Mouse (Mus musculus) liver, embryonic 15.5 days (tissue): ENCODE results near the gene Mfsd10. TPM values are rescaled to one million over a fixed set of nuclear protein-coding genes. Genes with fewer than 3 reads are reported as not detected.

Source experiments
- ATAC-seq: fragments of 200-750 bp; cut with Nextera tagmentation; 2 replicates; pipeline ENCODE4 v1.8.0; 2017; ENCODE audit warnings: moderate number of reproducible peaks, mild to moderate bottlenecking, moderate library complexity; ENCODE audit not compliant: insufficient read depth
- H3K27ac ChIP-seq: fragments of 300-500 bp; sonication (generic); replicated peaks from 2 replicates; pipeline ENCODE4 v1.5.1; 2015; ENCODE audit warnings: mild to moderate bottlenecking, inconsistent platforms
- H3K27me3 ChIP-seq: fragments of 300-500 bp; sonication (generic); 2 replicates; pipeline ENCODE4 v1.6.1; 2015; ENCODE audit warnings: mild to moderate bottlenecking, inconsistent platforms
- H3K36me3 ChIP-seq: fragments of 300-500 bp; sonication (generic); replicated peaks from 2 replicates; pipeline ENCODE4 v1.6.1; 2015; ENCODE audit warnings: moderate library complexity, mild to moderate bottlenecking, inconsistent platforms
- H3K4me1 ChIP-seq: fragments of 300-500 bp; sonication (generic); replicated peaks from 2 replicates; pipeline ENCODE4 v1.6.1; 2015; ENCODE audit warnings: inconsistent platforms
- H3K4me2 ChIP-seq: fragments of 300-500 bp; sonication (generic); 2 replicates; pipeline ENCODE4 v1.6.1; 2015; ENCODE audit warnings: moderate library complexity, mild to moderate bottlenecking, inconsistent platforms
- H3K4me3 ChIP-seq: fragments of 300-500 bp; sonication (generic); replicated peaks from 2 replicates; pipeline ENCODE4 v1.5.1; 2015; ENCODE audit warnings: mild to moderate bottlenecking, inconsistent platforms
- H3K9ac ChIP-seq: fragments of 300-500 bp; sonication (generic); 2 replicates; pipeline ENCODE4 v1.6.1; 2015; ENCODE audit warnings: moderate library complexity, mild to moderate bottlenecking, inconsistent platforms
- H3K9me3 ChIP-seq: fragments of 300-500 bp; sonication (generic); replicated peaks from 2 replicates; pipeline ENCODE4 v1.6.1; 2016; ENCODE audit warnings: inconsistent platforms
- WGBS: fragments of 180-500 bp; shearing (Covaris S2); methylation state at CpG from one replicate; pipeline ENCODE4 v1.1.7; 2015; ENCODE audit warnings: mixed read lengths; ENCODE audit not compliant: insufficient replicate concordance; 5-methylcytosine and 5-hydroxymethylcytosine counted together
- polyA plus RNA-seq: library from polyadenylated mRNA; unstranded; fragments of >200 nt; fragmentation: Nextera tagmentation; extraction: Ambion mirVana; gene quantifications from 2 replicates; pipeline ENCODE4 v1.2.1, GENCODE M21; 2015

Gene Mfsd10
- polyA plus RNA-seq = 50.6 and 51.1 TPM in 2 replicates

GRCm38 (mm10) chr5:34636481-34637287, at the start of gene Mfsd10:
Gene Mfsd10, minus strand, starts transcription at chr5:34637212.
- H3K4me2 ChIP-seq = peak within 1 kb of the TSS; percentile 99
- under 1% methylated on average over 48 of the region's 48 CpGs for WGBS
- peaks cover 58% of the 10 kb centered on the region for H3K4me1 ChIP-seq
- peak within 1 kb of the TSS; percentile 73 for H3K4me3 ChIP-seq
- H3K36me3 ChIP-seq = peaks cover 80% of the 10 kb centered on the region
- peak; percentile 81 for ATAC-seq
- peak within 1 kb of the TSS; percentile 87 for H3K27ac ChIP-seq
- H3K27me3 ChIP-seq = no peaks in the 10 kb centered on the region
- H3K9me3 ChIP-seq = no peaks in the 10 kb centered on the region
- H3K9ac ChIP-seq = peak within 1 kb of the TSS; percentile 77

- Histone ChIP-seq H3K4me3 (no peak overlapping the region), H3K4me2 (no peak overlapping the region), H3K4me1 (no peaks in the 10 kb centered on the region), H3K9me3 (no peaks in the 10 kb centered on the region), H3K36me3 (no peaks in the 10 kb centered on the region), H3K9ac (no peak overlapping the region), H3K27me3 (no peaks in the 10 kb centered on the region), H3K27ac (no peak overlapping the region)
- WGBS = 69% methylated on average over 4 of the region's 4 CpGs
- ATAC-seq = no peak
These were observed 33.3 kb upstream of the Mfsd10 start for GRCm38 (mm10) chr5:34670280-34670679.

- no peak for ATAC-seq
- 73% methylated on average over 2 of the region's 2 CpGs for WGBS
- no peaks in the 10 kb centered on the region for H3K36me3 ChIP-seq
These were observed 32.5 kb upstream of the Mfsd10 start for GRCm38 (mm10) chr5:34669493-34669892.

GRCm38 (mm10) chr5:34663231-34663630, 26.2 kb upstream of the Mfsd10 start:
- no peak overlapping the region for H3K9ac ChIP-seq
- no peaks in the 10 kb centered on the region for H3K27me3 ChIP-seq
- H3K36me3 ChIP-seq = 0 out of 2 replicates have a peak, but pooled peaks cover under 1% of the 10 kb centered on the region
- peaks cover 25% of the 10 kb centered on the region for H3K4me1 ChIP-seq
- H3K27ac ChIP-seq = no peak overlapping the region
- H3K4me2 ChIP-seq = no peak overlapping the region
- no peaks in the 10 kb centered on the region for H3K9me3 ChIP-seq
- ATAC-seq = no peak
- no peak overlapping the region for H3K4me3 ChIP-seq
- WGBS = 77% methylated on average over 2 of the region's 2 CpGs

More at GRCm38 (mm10) chr5:34669493-34669892, 32.5 kb upstream of the Mfsd10 start:
- H3K4me3 ChIP-seq = no peak overlapping the region
- H3K9ac ChIP-seq = no peak overlapping the region
- H3K4me1 ChIP-seq = no peaks in the 10 kb centered on the region
- no peak overlapping the region for H3K27ac ChIP-seq
- H3K9me3 ChIP-seq = no peaks in the 10 kb centered on the region
- H3K27me3 ChIP-seq = no peaks in the 10 kb centered on the region
- no peak overlapping the region for H3K4me2 ChIP-seq

GRCm38 (mm10) chr5:34661909-34662308, 24.9 kb upstream of the Mfsd10 start:
- 70% methylated on average over 4 of the region's 4 CpGs for WGBS
- H3K9ac ChIP-seq = no peak overlapping the region
- H3K4me2 ChIP-seq = peak overlapping the region; percentile 91; the same call in 1 of the 2 replicates
- peaks cover 32% of the 10 kb centered on the region for H3K4me1 ChIP-seq
- H3K4me3 ChIP-seq = no peak overlapping the region
- H3K27ac ChIP-seq = no peak overlapping the region
- no peak for ATAC-seq
- no peaks in the 10 kb centered on the region for H3K9me3 ChIP-seq
- H3K27me3 ChIP-seq = no peaks in the 10 kb centered on the region
- H3K36me3 ChIP-seq = peaks cover 9% of the 10 kb centered on the region

- no peaks in the 10 kb centered on the region for H3K9me3 ChIP-seq
- peak overlapping the region; percentile 91 for H3K4me2 ChIP-seq
- H3K4me3 ChIP-seq = peak overlapping the region; percentile 65
- WGBS = under 1% methylated on average over 57 of the region's 57 CpGs
- H3K36me3 ChIP-seq = peaks cover 19% of the 10 kb centered on the region
- ATAC-seq = no peak
- peak overlapping the region; percentile 93 for H3K27ac ChIP-seq
- H3K4me1 ChIP-seq = peaks cover 32% of the 10 kb centered on the region
- no peaks in the 10 kb centered on the region for H3K27me3 ChIP-seq
- H3K9ac ChIP-seq = peak overlapping the region; percentile 82
These were observed 23.6 kb upstream of the Mfsd10 start for GRCm38 (mm10) chr5:34660591-34661130.

GRCm38 (mm10) chr5:34659686-34660590, 22.9 kb upstream of the Mfsd10 start, which contains the start of the genes Nop14 and Grk4:
Gene Nop14, minus strand, starts transcription at chr5:34660148.
Gene Grk4, plus strand, starts transcription at chr5:34660379.
- WGBS = under 1% methylated on average over 60 of the region's 60 CpGs
- H3K4me2 ChIP-seq = peak within 1 kb of the TSS; percentile 91
- peak; percentile 99 for ATAC-seq

GRCm38 (mm10) chr5:34657556-34657955, 20.5 kb upstream of the Mfsd10 start:
- H3K4me1 ChIP-seq = peaks cover 41% of the 10 kb centered on the region
- H3K27ac ChIP-seq = no peak overlapping the region
- no peak overlapping the region for H3K4me2 ChIP-seq
- H3K4me3 ChIP-seq = no peak overlapping the region
- WGBS = 76% methylated on average over 8 of the region's 8 CpGs
- H3K9me3 ChIP-seq = no peaks in the 10 kb centered on the region
- ATAC-seq = no peak
- H3K36me3 ChIP-seq = peaks cover 49% of the 10 kb centered on the region
- no peaks in the 10 kb centered on the region for H3K27me3 ChIP-seq
- no peak overlapping the region for H3K9ac ChIP-seq

More at GRCm38 (mm10) chr5:34659686-34660590, 22.9 kb upstream of the Mfsd10 start, which contains the start of the genes Nop14 and Grk4:
- Histone ChIP-seq H3K9me3 (no peaks in the 10 kb centered on the region), H3K4me3 (peak within 1 kb of the TSS; percentile 65), H3K27ac (peak within 1 kb of the TSS; percentile 93), H3K36me3 (peaks cover 26% of the 10 kb centered on the region), H3K27me3 (no peaks in the 10 kb centered on the region), H3K9ac (peak within 1 kb of the TSS; percentile 82), H3K4me1 (peaks cover 32% of the 10 kb centered on the region)

GRCm38 (mm10) chr5:34654881-34655280, 17.9 kb upstream of the Mfsd10 start:
- no peak overlapping the region for H3K9ac ChIP-seq
- 77% methylated on average over 9 of the region's 9 CpGs for WGBS
- H3K36me3 ChIP-seq = peaks cover 76% of the 10 kb centered on the region
- no peaks in the 10 kb centered on the region for H3K27me3 ChIP-seq
- ATAC-seq = no peak
- H3K4me2 ChIP-seq = no peak overlapping the region
- peaks cover 28% of the 10 kb centered on the region for H3K4me1 ChIP-seq
- no peaks in the 10 kb centered on the region for H3K9me3 ChIP-seq
- H3K4me3 ChIP-seq = no peak overlapping the region
- no peak overlapping the region for H3K27ac ChIP-seq

- H3K4me1 ChIP-seq = peaks cover 13% of the 10 kb centered on the region
- H3K4me3 ChIP-seq = no peak overlapping the region
- H3K27me3 ChIP-seq = no peaks in the 10 kb centered on the region
- 55% methylated on average over 5 of the region's 5 CpGs for WGBS
- peaks cover 91% of the 10 kb centered on the region for H3K36me3 ChIP-seq
- no peak overlapping the region for H3K4me2 ChIP-seq
- no peaks in the 10 kb centered on the region for H3K9me3 ChIP-seq
- no peak overlapping the region for H3K27ac ChIP-seq
- no peak overlapping the region for H3K9ac ChIP-seq
- no peak for ATAC-seq
These were observed 15.9 kb upstream of the Mfsd10 start for GRCm38 (mm10) chr5:34652961-34653360.
